Mouse (Mus musculus) MEL (cell line): ENCODE measurements around the gene Cotl1.
A peak's percentile ranks its signal among the peaks of the same experiment; 100 is the strongest.

Experiments used
- CTCF ChIP-seq, 3 experiments: IDR thresholded peaks in 2 of 3; conservative IDR thresholded peaks in 1 of 3; 2 replicates each; pipeline ENCODE4 v1.5.1; 2011 to 2012; ENCODE audit warnings: low read length in 3 of 3, low read depth in 2 of 3, mild to moderate bottlenecking in 2 of 3, improper control_type of control experiment in 1 of 3, inconsistent platforms in 1 of 3, mixed read lengths in 1 of 3, moderate library complexity in 1 of 3; ENCODE audit not compliant: control insufficient read depth in 1 of 3, insufficient read depth in 1 of 3, poor library complexity in 1 of 3, severe bottlenecking in 1 of 3
- KAT2A ChIP-seq: conservative IDR thresholded peaks from 2 replicates; pipeline ENCODE4 v1.6.1; 2012; ENCODE audit warnings: low read depth, low read length, improper control_type of control experiment, inconsistent platforms
- MAX ChIP-seq: IDR thresholded peaks from 2 replicates; pipeline ENCODE4 v1.6.1; 2011; ENCODE audit warnings: low read length, improper control_type of control experiment
- POLR2A ChIP-seq, 2 experiments: IDR thresholded peaks; 2 replicates each; pipeline ENCODE4 v1.6.1; 2011 to 2012; ENCODE audit warnings: low read length in 2 of 2, mild to moderate bottlenecking in 2 of 2, control low read depth in 1 of 2, improper control_type of control experiment in 1 of 2, low read depth in 1 of 2, moderate library complexity in 1 of 2; ENCODE audit not compliant: control insufficient read depth in 1 of 2, insufficient read depth in 1 of 2, poor library complexity in 1 of 2
- TAL1 ChIP-seq: IDR thresholded peaks from 2 replicates; pipeline ENCODE4 v1.6.1; 2012; ENCODE audit warnings: mild to moderate bottlenecking, inconsistent platforms, low read length, moderate library complexity, mixed read lengths

DNA sequence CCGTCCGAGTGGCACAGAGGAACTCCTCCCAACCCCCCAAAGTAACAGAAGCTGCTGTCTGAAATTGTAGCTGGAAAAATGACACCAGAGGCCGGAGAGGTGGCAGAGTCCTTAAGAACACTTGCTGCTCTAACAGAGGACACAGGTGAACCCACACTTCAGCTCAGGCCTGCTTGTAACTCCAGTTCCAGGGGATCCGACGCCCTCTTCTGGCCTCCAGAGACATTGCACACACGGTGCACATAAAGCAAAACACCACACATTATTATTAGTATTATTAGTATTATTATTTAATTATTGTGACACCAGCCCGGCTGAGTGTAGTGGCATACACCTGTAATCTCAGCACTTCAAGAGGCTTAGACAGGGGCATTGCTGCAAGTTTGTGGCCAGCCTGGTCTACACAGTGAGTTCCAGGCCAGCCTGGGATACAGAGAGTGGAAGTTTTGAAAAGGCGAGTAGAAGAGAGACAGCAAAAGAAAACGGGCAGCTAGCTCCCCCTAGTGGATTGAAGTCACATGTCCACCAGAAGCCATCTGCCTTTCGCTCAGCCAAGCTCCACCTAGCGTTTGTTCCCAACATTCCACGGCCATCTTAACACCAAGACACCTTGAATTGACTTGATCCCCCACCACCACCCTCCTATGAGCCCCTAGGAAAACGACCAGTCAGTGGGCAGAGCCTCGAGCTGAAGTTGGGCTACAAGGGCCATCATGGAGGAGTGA, 61.2 kb downstream of the Cotl1 start:
- TF ChIP-seq MAX (peak; percentile 93), POLR2A (IDR thresholded peaks at IDR 0.05; ENCODE audit: control insufficient read depth in 1 of 2, insufficient read depth in 1 of 2, low read depth in 1 of 2, low read length in 2 of 2, poor library complexity in 1 of 2) (no peak), CTCF (IDR thresholded peaks at IDR 0.05 in 2 of 3, conservative IDR thresholded peaks at IDR 0.05 in 1 of 3; ENCODE audit: control insufficient read depth in 1 of 3, insufficient read depth in 1 of 3, low read depth in 2 of 3, low read length in 3 of 3, poor library complexity in 1 of 3, severe bottlenecking in 1 of 3) (peak; percentile 92 to 99 (median 97); a peak in 5 of 6 replicates), KAT2A (no peak), TAL1 (no peak)
